Mouse (Mus musculus): ENCODE data around the gene Pglyrp1. TPM values are rescaled to one million over a fixed set of nuclear protein-coding genes. Genes with fewer than 3 reads are reported as not detected.

Gene Pglyrp1
- total and polyA plus RNA-seq, 3 experiments, result 0.51 to 3.8 TPM; not detected in 1

GRCm38 (mm10) chr7:18909797-18910196, 38.7 kb downstream of the Pglyrp1 start:
- dilution Hi-C loops (cut with MboI; ENCODE audit: extremely low pct_ligation_motif_present, extremely low pct_unique_long_range_greater_than_20kb, low sequenced_read_pairs) (no loop called here), in situ Hi-C loops (cut with MboI; ENCODE audit: low pct_ligation_motif_present, low pct_unique_long_range_greater_than_20kb, low sequenced_read_pairs) (loop anchor here (10.0 kb wide), 1 partner anchor 65 kb away; no protein-coding TSS in a partner anchor)
- DNase-seq (ENCODE audit: extremely low read depth), result peak; percentile 12
- H3K27ac ChIP-seq (ENCODE audit: insufficient read depth, low read depth), result no peak overlapping the region
- peaks cover 0 to 22% of the 10 kb centered on the region in 2 experiments for H3K36me3 ChIP-seq (replicated peaks in 1 of 2; ENCODE audit: control insufficient read depth in 1 of 2, insufficient read depth in 1 of 2, low read length in 1 of 2)
- peaks cover 4 to 15% of the 10 kb centered on the region in 2 experiments; a peak in 3 of 4 replicates for H3K4me1 ChIP-seq (ENCODE audit: control insufficient read depth in 1 of 2, insufficient read depth in 2 of 2)
- peak overlapping the region; percentile 95; the same call in 1 of the 2 replicates for H3K4me2 ChIP-seq (ENCODE audit: insufficient read depth, low read depth, poor library complexity, severe bottlenecking)
- no peaks in the 10 kb centered on the region for H3K9me3 ChIP-seq (replicated peaks; ENCODE audit: low read length)
- no peaks in the 10 kb centered on the region for H3K79me2 ChIP-seq (replicated peaks; ENCODE audit: control insufficient read depth, extremely low read depth, insufficient read depth, poor library complexity, severe bottlenecking)
- TF ChIP-seq SMC3 (IDR thresholded peaks at IDR 0.05; ENCODE audit: low read depth, low read length) (no peak), JUND (conservative IDR thresholded peaks at IDR 0.05; ENCODE audit: low read depth, low read length) (no peak), BHLHE40 (IDR thresholded peaks at IDR 0.05; ENCODE audit: low read depth, low read length) (no peak), ELF1 (IDR thresholded peaks at IDR 0.05; ENCODE audit: low read depth, low read length) (no peak), KAT2A (IDR thresholded peaks at IDR 0.05; ENCODE audit: insufficient replicate concordance, low read length) (no peak), MAZ (IDR thresholded peaks at IDR 0.05; ENCODE audit: low read depth, low read length) (no peak), HCFC1 (IDR thresholded peaks at IDR 0.05; ENCODE audit: low read depth, low read length) (no peak), ZKSCAN1 (IDR thresholded peaks at IDR 0.05; ENCODE audit: borderline replicate concordance, low read depth, low read length) (no peak), TBP (conservative IDR thresholded peaks at IDR 0.05; ENCODE audit: low read depth, low read length) (no peak), MEF2A (IDR thresholded peaks at IDR 0.05; ENCODE audit: borderline replicate concordance, low read depth, low read length) (no peak), ETS1 (conservative IDR thresholded peaks at IDR 0.05; ENCODE audit: low read depth, low read length) (no peak), CHD2 (IDR thresholded peaks at IDR 0.05; ENCODE audit: low read length) (no peak), PAX5 (IDR thresholded peaks at IDR 0.05; ENCODE audit: low read length) (no peak), MYC (IDR thresholded peaks at IDR 0.05; ENCODE audit: low read depth, low read length) (no peak), NELFE (IDR thresholded peaks at IDR 0.05; ENCODE audit: low read depth, low read length) (no peak), USF2 (conservative IDR thresholded peaks at IDR 0.05; ENCODE audit: low read depth, low read length) (no peak), UBTF (IDR thresholded peaks at IDR 0.05; ENCODE audit: low read depth, low read length) (no peak)
- H3K27me3 ChIP-seq (replicated peaks), result peaks cover 15% of the 10 kb centered on the region
- peak overlapping the region; percentile 61 for H3K9ac ChIP-seq (ENCODE audit: insufficient read depth, low read depth)
- peak overlapping the region; percentile 60 to 72 (median 66) for H3K4me3 ChIP-seq (replicated peaks in 1 of 3; ENCODE audit: low read depth in 2 of 3, low read length in 2 of 3, poor library complexity in 1 of 3)

GRCm38 (mm10) chr7:18910241-18910831, 39.2 kb downstream of the Pglyrp1 start, which contains the start of gene Ccdc61:
TSS of gene Ccdc61 (minus strand) at chr7:18910415.
- peak within 1 kb of the TSS; percentile 61 for H3K9ac ChIP-seq (ENCODE audit: insufficient read depth, low read depth)
- H3K9me3 ChIP-seq (replicated peaks; ENCODE audit: low read length), result no peaks in the 10 kb centered on the region
- H3K4me1 ChIP-seq (ENCODE audit: control insufficient read depth in 1 of 2, insufficient read depth in 2 of 2), result peaks cover 4 to 15% of the 10 kb centered on the region in 2 experiments; a peak in 3 of 4 replicates
- dilution Hi-C loops (cut with MboI; ENCODE audit: extremely low pct_ligation_motif_present, extremely low pct_unique_long_range_greater_than_20kb, low sequenced_read_pairs) (no loop called here), in situ Hi-C loops (cut with MboI; ENCODE audit: low pct_ligation_motif_present, low pct_unique_long_range_greater_than_20kb, low sequenced_read_pairs) (loop anchor here (10.0 kb wide), 1 partner anchor 64 kb away; no protein-coding TSS in a partner anchor)
- H3K4me2 ChIP-seq (ENCODE audit: insufficient read depth, low read depth, poor library complexity, severe bottlenecking), result peak within 1 kb of the TSS; percentile 95
- peaks cover 0 to 20% of the 10 kb centered on the region in 2 experiments for H3K36me3 ChIP-seq (replicated peaks in 1 of 2; ENCODE audit: control insufficient read depth in 1 of 2, insufficient read depth in 1 of 2, low read length in 1 of 2)
- H3K27ac ChIP-seq (ENCODE audit: insufficient read depth, low read depth), result no peak within 1 kb of the TSS
- peak within 1 kb of the TSS; percentile 65 to 72 (median 66) for H3K4me3 ChIP-seq (replicated peaks in 1 of 3; ENCODE audit: low read depth in 2 of 3, low read length in 2 of 3, poor library complexity in 1 of 3)
- peak; percentile 100 for DNase-seq (ENCODE audit: extremely low read depth)
- no peaks in the 10 kb centered on the region for H3K79me2 ChIP-seq (replicated peaks; ENCODE audit: control insufficient read depth, extremely low read depth, insufficient read depth, poor library complexity, severe bottlenecking)
- H3K27me3 ChIP-seq (replicated peaks), result peaks cover 15% of the 10 kb centered on the region
- TF ChIP-seq JUND (conservative IDR thresholded peaks at IDR 0.05; ENCODE audit: low read depth, low read length) (no peak), NRF1 (IDR thresholded peaks at IDR 0.05; ENCODE audit: low read depth, low read length) (no peak; the same call in 1 of the 2 replicates), POLR2A (IDR thresholded peaks at IDR 0.05; ENCODE audit: low read depth, low read length) (peak; percentile 79), KAT2A (IDR thresholded peaks at IDR 0.05; ENCODE audit: insufficient replicate concordance, low read length) (peak; percentile 73; the same call in 1 of the 2 replicates), PAX5 (IDR thresholded peaks at IDR 0.05; ENCODE audit: low read length) (no peak), MXI1 (IDR thresholded peaks at IDR 0.05; ENCODE audit: low read depth, low read length) (peak; percentile 77), E2F4 (IDR thresholded peaks at IDR 0.05; ENCODE audit: insufficient replicate concordance, low read depth, low read length) (no peak; the same call in 1 of the 2 replicates), IRF4 (IDR thresholded peaks at IDR 0.05; ENCODE audit: low read depth, low read length) (no peak; the same call in none of the 2 replicates), MAZ (IDR thresholded peaks at IDR 0.05; ENCODE audit: low read depth, low read length) (peak; percentile 67; the same call in 1 of the 2 replicates), ZC3H11A (IDR thresholded peaks at IDR 0.05; ENCODE audit: low read depth, low read length) (no peak), JUN (IDR thresholded peaks at IDR 0.05; ENCODE audit: insufficient read depth, low read depth, low read length) (no peak), BHLHE40 (IDR thresholded peaks at IDR 0.05; ENCODE audit: low read depth, low read length) (peak; percentile 52; the same call in 1 of the 2 replicates), HCFC1 (IDR thresholded peaks at IDR 0.05; ENCODE audit: low read depth, low read length) (peak; percentile 72), USF2 (conservative IDR thresholded peaks at IDR 0.05; ENCODE audit: low read depth, low read length) (peak; percentile 67), RAD21 (IDR thresholded peaks at IDR 0.05; ENCODE audit: low read depth, low read length) (no peak), EP300 (IDR thresholded peaks at IDR 0.05; ENCODE audit: low read length) (no peak), NELFE (IDR thresholded peaks at IDR 0.05; ENCODE audit: low read depth, low read length) (peak; percentile 47), TBP (conservative IDR thresholded peaks at IDR 0.05; ENCODE audit: low read depth, low read length) (peak; percentile 84), MAX (IDR thresholded peaks at IDR 0.05; ENCODE audit: low read length) (peak; percentile 94), MYC (IDR thresholded peaks at IDR 0.05; ENCODE audit: low read depth, low read length) (peak; percentile 76), MAFK (IDR thresholded peaks at IDR 0.05; ENCODE audit: insufficient replicate concordance, low read length) (no peak), ZKSCAN1 (IDR thresholded peaks at IDR 0.05; ENCODE audit: borderline replicate concordance, low read depth, low read length) (no peak)
